Mouse (Mus musculus): ENCODE measurements at regions not wholly inside any gene's neighbourhood (a gene's known extent, or its start where the extent isn't known, plus 50 kb on each side); places are given as distances from the start of the nearest gene placed in this dataset.

GRCm38 (mm10) chr13:111860931-111861330, 52.1 kb upstream of the Map3k1 start:
- no peak for ATAC-seq
- 77% methylated on average over 3 of the region's 3 CpGs for WGBS
- Histone ChIP-seq H3K9me3 (replicated peaks; ENCODE audit: control insufficient read depth, low read length, poor library complexity, severe bottlenecking) (0 out of 2 replicates have a peak, but pooled peaks cover 3% of the 10 kb centered on the region), H3K4me1 (ENCODE audit: control insufficient read depth, insufficient read depth, low read length) (no peaks in the 10 kb centered on the region), H3K36me3 (ENCODE audit: control insufficient read depth, insufficient read depth, low read length) (no peaks in the 10 kb centered on the region), H3K27ac (ENCODE audit: low read length) (no peak overlapping the region), H3K4me3 (ENCODE audit: low read depth, low read length) (no peak overlapping the region), H3K9ac (ENCODE audit: low read depth, low read length) (no peak overlapping the region), H3K27me3 (ENCODE audit: control insufficient read depth, insufficient read depth, low read depth, low read length) (no peaks in the 10 kb centered on the region), H3K4me2 (ENCODE audit: low read length) (no peak overlapping the region)

DNA sequence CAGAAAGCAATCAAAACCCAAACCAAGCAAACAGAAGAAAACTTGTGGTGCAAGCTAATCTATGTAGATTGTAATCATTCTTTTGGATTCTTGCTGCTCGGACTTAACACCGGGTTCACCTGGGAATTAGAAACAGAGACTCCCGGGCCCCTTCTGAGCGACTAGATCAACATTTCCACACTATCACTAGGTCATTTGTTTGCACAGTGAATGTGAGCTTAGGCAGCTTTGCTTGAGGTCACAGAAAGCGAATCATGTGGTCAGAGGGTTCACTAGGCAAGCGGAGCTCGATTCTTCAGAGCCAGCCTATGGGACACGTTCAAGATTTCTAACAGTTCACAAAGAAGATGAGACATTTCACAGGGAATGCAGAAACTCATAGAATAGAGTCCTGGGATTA, 53.5 kb upstream of the Map3k1 start:
- no peaks in the 10 kb centered on the region for H3K36me3 ChIP-seq (ENCODE audit: control insufficient read depth, insufficient read depth, low read length)
- H3K9ac ChIP-seq (ENCODE audit: low read depth, low read length): no peak overlapping the region
- ATAC-seq: no peak
- H3K9me3 ChIP-seq (replicated peaks; ENCODE audit: control insufficient read depth, low read length, poor library complexity, severe bottlenecking): 0 out of 2 replicates have a peak, but pooled peaks cover 3% of the 10 kb centered on the region
- H3K4me2 ChIP-seq (ENCODE audit: low read length): no peak overlapping the region
- no peak overlapping the region for H3K4me3 ChIP-seq (ENCODE audit: low read depth, low read length)
- WGBS: 75% methylated on average over 8 of the region's 8 CpGs
- H3K27ac ChIP-seq (ENCODE audit: low read length): no peak overlapping the region
- H3K27me3 ChIP-seq (ENCODE audit: control insufficient read depth, insufficient read depth, low read depth, low read length): no peaks in the 10 kb centered on the region
- no peaks in the 10 kb centered on the region for H3K4me1 ChIP-seq (ENCODE audit: control insufficient read depth, insufficient read depth, low read length)

DNA sequence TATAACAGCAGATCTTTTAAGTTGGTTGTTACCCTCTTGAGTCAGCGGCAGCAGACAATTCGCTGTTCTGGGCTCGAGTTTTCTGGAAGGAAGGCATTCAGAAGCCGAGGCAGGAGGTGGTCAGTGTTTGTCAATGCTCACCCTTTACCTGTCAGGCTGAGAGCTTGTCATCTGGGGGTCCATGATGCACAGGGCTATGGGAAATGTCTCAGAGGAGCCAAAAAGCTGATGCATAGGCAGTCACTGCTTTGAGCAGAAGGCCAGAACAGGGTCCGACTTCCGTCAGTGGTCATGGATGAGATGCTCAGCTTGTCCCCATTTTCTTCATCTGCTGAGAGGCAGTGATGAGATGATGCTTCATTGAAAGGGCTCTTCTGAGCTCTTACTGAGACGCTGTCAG, 57.2 kb upstream of the Map3k1 start:
- H3K27me3 ChIP-seq (ENCODE audit: control insufficient read depth, insufficient read depth, low read depth, low read length): no peaks in the 10 kb centered on the region
- no peak overlapping the region for H3K9ac ChIP-seq (ENCODE audit: low read depth, low read length)
- H3K4me3 ChIP-seq (ENCODE audit: low read depth, low read length): no peak overlapping the region
- WGBS: 97% methylated on average over 7 of the region's 7 CpGs
- peaks cover 10% of the 10 kb centered on the region for H3K4me1 ChIP-seq (ENCODE audit: control insufficient read depth, insufficient read depth, low read length)
- ATAC-seq: no peak
- H3K36me3 ChIP-seq (ENCODE audit: control insufficient read depth, insufficient read depth, low read length): no peaks in the 10 kb centered on the region
- H3K27ac ChIP-seq (ENCODE audit: low read length): no peak overlapping the region
- no peaks in the 10 kb centered on the region for H3K9me3 ChIP-seq (replicated peaks; ENCODE audit: control insufficient read depth, low read length, poor library complexity, severe bottlenecking)
- H3K4me2 ChIP-seq (ENCODE audit: low read length): no peak overlapping the region

- Histone ChIP-seq H3K4me1 (ENCODE audit: control insufficient read depth, insufficient read depth, low read length) (peaks cover 10% of the 10 kb centered on the region), H3K36me3 (ENCODE audit: control insufficient read depth, insufficient read depth, low read length) (no peaks in the 10 kb centered on the region), H3K27me3 (ENCODE audit: control insufficient read depth, insufficient read depth, low read depth, low read length) (no peaks in the 10 kb centered on the region), H3K9ac (ENCODE audit: low read depth, low read length) (no peak overlapping the region), H3K4me2 (ENCODE audit: low read length) (no peak overlapping the region), H3K27ac (ENCODE audit: low read length) (peak overlapping the region; percentile 67; the same call in 1 of the 2 replicates), H3K9me3 (replicated peaks; ENCODE audit: control insufficient read depth, low read length, poor library complexity, severe bottlenecking) (no peaks in the 10 kb centered on the region), H3K4me3 (ENCODE audit: low read depth, low read length) (no peak overlapping the region)
- ATAC-seq: no peak
- 95% methylated on average over 2 of the region's 2 CpGs for WGBS
Measured at GRCm38 (mm10) chr13:111867261-111867660, 58.5 kb upstream of the Map3k1 start.

DNA sequence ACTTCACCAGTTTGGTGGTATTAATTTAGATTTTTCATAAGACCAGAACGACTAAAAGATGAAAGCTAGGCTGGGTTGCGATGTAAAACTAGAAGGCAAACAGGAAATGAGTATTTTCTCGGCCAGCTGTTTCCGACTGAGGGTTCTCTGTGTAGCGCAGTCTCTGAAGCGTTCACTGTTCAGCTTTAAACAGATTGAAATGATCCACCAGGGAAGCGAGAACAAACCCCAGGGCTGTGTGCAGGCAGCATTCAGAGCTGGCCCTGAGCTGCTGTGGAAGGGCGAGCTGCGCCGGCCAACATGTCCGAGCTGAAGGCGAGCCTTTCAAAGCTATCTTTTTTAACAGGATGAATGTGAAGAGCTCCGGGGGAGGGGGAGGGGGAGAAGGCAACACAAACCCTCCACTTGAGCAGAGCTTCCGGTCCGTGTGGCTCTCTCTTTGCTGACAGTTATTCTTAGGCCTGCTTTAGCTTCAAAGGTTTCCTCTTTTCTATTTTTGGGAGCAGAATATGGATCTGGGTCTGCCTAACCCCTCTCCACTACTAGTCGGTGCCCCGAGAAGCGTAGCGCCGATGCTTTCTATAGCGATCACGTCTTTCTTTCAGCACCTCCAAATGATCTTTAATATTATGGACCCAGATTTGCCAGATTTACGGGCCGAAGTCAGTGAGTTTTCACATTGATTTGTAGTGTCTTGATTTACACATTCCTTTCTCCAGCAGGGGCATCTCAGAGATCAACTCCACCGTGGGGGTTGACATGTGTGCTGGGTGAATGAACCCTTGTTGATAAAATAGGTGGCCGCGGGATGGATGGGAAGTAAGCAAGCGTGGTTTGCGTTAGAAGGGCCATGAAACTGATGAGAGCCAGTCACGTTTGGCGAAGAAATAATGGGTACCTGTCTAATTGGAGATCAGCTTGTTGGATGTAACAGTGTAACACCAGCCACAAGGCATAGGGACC, 59.3 kb upstream of the Map3k1 start:
- Histone ChIP-seq H3K4me3 (ENCODE audit: low read depth, low read length) (no peak overlapping the region), H3K27ac (ENCODE audit: low read length) (peak overlapping the region; percentile 67), H3K27me3 (ENCODE audit: control insufficient read depth, insufficient read depth, low read depth, low read length) (no peaks in the 10 kb centered on the region), H3K9me3 (replicated peaks; ENCODE audit: control insufficient read depth, low read length, poor library complexity, severe bottlenecking) (no peaks in the 10 kb centered on the region; the same call in 1 of the 2 replicates), H3K36me3 (ENCODE audit: control insufficient read depth, insufficient read depth, low read length) (no peaks in the 10 kb centered on the region), H3K4me1 (ENCODE audit: control insufficient read depth, insufficient read depth, low read length) (peaks cover 10% of the 10 kb centered on the region), H3K9ac (ENCODE audit: low read depth, low read length) (peak overlapping the region; percentile 39; the same call in 1 of the 2 replicates), H3K4me2 (ENCODE audit: low read length) (peak overlapping the region; percentile 23)
- ATAC-seq: peak; percentile 74
- WGBS: 49% methylated on average over 31 of the region's 31 CpGs

- Histone ChIP-seq H3K36me3 (ENCODE audit: control insufficient read depth, insufficient read depth, low read length) (no peaks in the 10 kb centered on the region), H3K9me3 (replicated peaks; ENCODE audit: control insufficient read depth, low read length, poor library complexity, severe bottlenecking) (no peaks in the 10 kb centered on the region; the same call in 1 of the 2 replicates), H3K27ac (ENCODE audit: low read length) (0 out of 2 replicates have a peak overlapping the region, but pooled peaks have one; percentile 38), H3K9ac (ENCODE audit: low read depth, low read length) (no peak overlapping the region), H3K4me1 (ENCODE audit: control insufficient read depth, insufficient read depth, low read length) (peaks cover 10% of the 10 kb centered on the region), H3K4me3 (ENCODE audit: low read depth, low read length) (no peak overlapping the region), H3K27me3 (ENCODE audit: control insufficient read depth, insufficient read depth, low read depth, low read length) (no peaks in the 10 kb centered on the region), H3K4me2 (ENCODE audit: low read length) (no peak overlapping the region)
- ATAC-seq: no peak
- 54% methylated on average over 3 of the region's 3 CpGs for WGBS
Measured at GRCm38 (mm10) chr13:111868947-111869346, 60.2 kb upstream of the Map3k1 start.

DNA sequence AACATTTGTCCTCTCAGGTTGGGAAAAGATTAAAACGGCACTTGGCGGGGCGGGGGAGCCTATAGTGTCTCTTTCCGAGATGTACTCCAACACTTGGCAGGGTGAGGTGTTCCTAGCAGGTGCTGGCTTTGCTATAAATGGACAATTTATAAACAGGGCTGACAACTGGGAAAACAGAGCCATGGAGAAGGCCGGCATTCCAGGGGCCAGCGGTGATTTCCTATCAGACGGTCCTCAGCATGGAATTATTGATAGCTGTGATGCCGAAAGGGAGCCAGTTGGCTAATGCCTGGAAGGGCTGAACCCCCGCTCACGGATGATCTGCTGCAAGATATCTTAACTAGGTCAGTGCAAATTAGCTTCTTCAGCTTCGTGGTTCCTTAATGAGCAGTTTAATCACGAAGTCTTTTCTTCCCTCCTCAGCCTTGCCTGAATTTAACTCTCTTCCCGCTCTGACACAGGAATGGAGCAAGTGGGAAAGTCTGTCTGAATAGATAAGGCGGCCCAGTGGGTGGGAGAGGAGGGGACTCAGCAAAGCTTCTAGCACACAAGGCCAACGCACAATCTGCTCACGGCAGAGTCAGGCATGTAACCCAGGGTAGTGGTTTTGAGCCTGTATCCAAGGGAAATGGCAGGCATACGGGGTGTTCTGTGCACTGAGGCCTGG, 61.1 kb upstream of the Map3k1 start:
- Histone ChIP-seq H3K9me3 (replicated peaks; ENCODE audit: control insufficient read depth, low read length, poor library complexity, severe bottlenecking) (no peaks in the 10 kb centered on the region; the same call in 1 of the 2 replicates), H3K4me3 (ENCODE audit: low read depth, low read length) (no peak overlapping the region), H3K36me3 (ENCODE audit: control insufficient read depth, insufficient read depth, low read length) (no peaks in the 10 kb centered on the region), H3K4me1 (ENCODE audit: control insufficient read depth, insufficient read depth, low read length) (peaks cover 10% of the 10 kb centered on the region), H3K27ac (ENCODE audit: low read length) (peak overlapping the region; percentile 45), H3K4me2 (ENCODE audit: low read length) (0 out of 2 replicates have a peak overlapping the region, but pooled peaks have one; percentile 6), H3K27me3 (ENCODE audit: control insufficient read depth, insufficient read depth, low read depth, low read length) (no peaks in the 10 kb centered on the region), H3K9ac (ENCODE audit: low read depth, low read length) (no peak overlapping the region)
- ATAC-seq: peak; percentile 49; the same call in 1 of the 2 replicates
- 32% methylated on average over 17 of the region's 17 CpGs for WGBS

DNA sequence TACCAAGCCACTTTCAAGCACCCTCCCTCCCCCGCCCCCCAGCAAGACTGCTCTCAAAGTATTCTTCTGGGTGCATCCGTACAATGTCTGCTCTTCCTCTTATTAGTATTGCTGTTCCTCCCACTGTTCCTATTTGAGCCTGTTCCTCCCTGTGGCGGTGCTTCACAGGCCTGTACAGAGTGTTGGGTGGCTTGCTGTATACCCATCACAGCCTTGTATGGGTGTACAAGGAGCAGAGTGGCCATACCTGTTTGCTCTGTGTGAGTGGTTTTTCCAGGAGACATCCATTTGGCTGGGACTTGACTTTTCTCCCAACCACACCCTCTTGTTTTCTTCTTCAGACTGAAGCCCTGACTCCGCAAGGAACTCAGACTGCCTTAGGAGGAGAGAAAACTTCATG, 61.7 kb upstream of the Map3k1 start:
- no peaks in the 10 kb centered on the region for H3K27me3 ChIP-seq (ENCODE audit: control insufficient read depth, insufficient read depth, low read depth, low read length)
- WGBS: 86% methylated on average over 4 of the region's 4 CpGs

More for the DNA sequence above, 61.7 kb upstream of the Map3k1 start:
- Histone ChIP-seq H3K9ac (ENCODE audit: low read depth, low read length) (no peak overlapping the region), H3K36me3 (ENCODE audit: control insufficient read depth, insufficient read depth, low read length) (no peaks in the 10 kb centered on the region), H3K4me3 (ENCODE audit: low read depth, low read length) (no peak overlapping the region), H3K4me2 (ENCODE audit: low read length) (no peak overlapping the region), H3K9me3 (replicated peaks; ENCODE audit: control insufficient read depth, low read length, poor library complexity, severe bottlenecking) (no peaks in the 10 kb centered on the region; the same call in 1 of the 2 replicates), H3K4me1 (ENCODE audit: control insufficient read depth, insufficient read depth, low read length) (peaks cover 10% of the 10 kb centered on the region), H3K27ac (ENCODE audit: low read length) (peak overlapping the region; percentile 45; the same call in 1 of the 2 replicates)
- ATAC-seq: no peak

Data from midbrain, embryonic 16.5 days (tissue).